Mouse (Mus musculus) hindbrain, embryonic 11.5 days (tissue): ENCODE data around the gene Kank1. TPM values are rescaled to one million over a fixed set of nuclear protein-coding genes. Genes with fewer than 3 reads are reported as not detected.

Source experiments
- ATAC-seq: fragments of 200-750 bp; cut with Nextera tagmentation; 2 replicates; pipeline ENCODE4 v1.8.0; 2017; ENCODE audit warnings: mild to moderate bottlenecking, moderate TSS enrichment, moderate library complexity; ENCODE audit not compliant: low FRiP score
- DNase-seq: peaks from one replicate; pipeline ENCODE4 v3.0.0-alpha.2; 2015; ENCODE audit warnings: low spot score
- H3K27ac ChIP-seq: fragments of 300-500 bp; sonication (generic); 2 replicates; pipeline ENCODE4 v1.5.1; 2014; ENCODE audit warnings: mild to moderate bottlenecking, low read depth, low read length
- H3K27me3 ChIP-seq: fragments of 300-500 bp; sonication (generic); 2 replicates; pipeline ENCODE4 v1.6.1; 2014; ENCODE audit warnings: mild to moderate bottlenecking, low read length, moderate library complexity, mixed read lengths; ENCODE audit not compliant: control insufficient read depth, insufficient read depth
- H3K36me3 ChIP-seq: fragments of 300-500 bp; sonication (generic); 2 replicates; pipeline ENCODE4 v1.6.1; 2014; ENCODE audit warnings: mild to moderate bottlenecking, low read length, moderate library complexity, mixed read lengths; ENCODE audit not compliant: control insufficient read depth, insufficient read depth
- H3K4me1 ChIP-seq: fragments of 300-500 bp; sonication (generic); replicated peaks from 2 replicates; pipeline ENCODE4 v1.6.1; 2014; ENCODE audit warnings: low read length, mixed read lengths; ENCODE audit not compliant: control insufficient read depth, insufficient read depth
- H3K4me2 ChIP-seq: fragments of 300-500 bp; sonication (generic); replicated peaks from 2 replicates; pipeline ENCODE4 v1.6.1; 2014; ENCODE audit warnings: mild to moderate bottlenecking, low read depth, low read length
- H3K4me3 ChIP-seq: fragments of 300-500 bp; sonication (generic); 2 replicates; pipeline ENCODE4 v1.5.1; 2014; ENCODE audit warnings: low read depth, low read length
- H3K9ac ChIP-seq: fragments of 300-500 bp; sonication (generic); 2 replicates; pipeline ENCODE4 v1.6.1; 2014; ENCODE audit warnings: low read depth, low read length
- H3K9me3 ChIP-seq: fragments of 300-500 bp; sonication (generic); 2 replicates; pipeline ENCODE4 v1.6.1; 2016; ENCODE audit warnings: low read length; ENCODE audit not compliant: control insufficient read depth
- WGBS: fragments of 180-500 bp; shearing (Covaris S2); extraction: QIAGEN DNeasy Blood & Tissue Kit; methylation state at CpG from one replicate; pipeline ENCODE4 v1.1.7; 2014; 5-methylcytosine and 5-hydroxymethylcytosine counted together
- polyA plus RNA-seq: library from polyadenylated mRNA; unstranded; fragments of >200 nt; fragmentation: Nextera tagmentation; extraction: Ambion mirVana; gene quantifications from 2 replicates; pipeline ENCODE4 v1.2.1, GENCODE M21; 2014

Gene Kank1
- polyA plus RNA-seq, 1 experiment from 2014 or later, result 12.0 TPM

DNA sequence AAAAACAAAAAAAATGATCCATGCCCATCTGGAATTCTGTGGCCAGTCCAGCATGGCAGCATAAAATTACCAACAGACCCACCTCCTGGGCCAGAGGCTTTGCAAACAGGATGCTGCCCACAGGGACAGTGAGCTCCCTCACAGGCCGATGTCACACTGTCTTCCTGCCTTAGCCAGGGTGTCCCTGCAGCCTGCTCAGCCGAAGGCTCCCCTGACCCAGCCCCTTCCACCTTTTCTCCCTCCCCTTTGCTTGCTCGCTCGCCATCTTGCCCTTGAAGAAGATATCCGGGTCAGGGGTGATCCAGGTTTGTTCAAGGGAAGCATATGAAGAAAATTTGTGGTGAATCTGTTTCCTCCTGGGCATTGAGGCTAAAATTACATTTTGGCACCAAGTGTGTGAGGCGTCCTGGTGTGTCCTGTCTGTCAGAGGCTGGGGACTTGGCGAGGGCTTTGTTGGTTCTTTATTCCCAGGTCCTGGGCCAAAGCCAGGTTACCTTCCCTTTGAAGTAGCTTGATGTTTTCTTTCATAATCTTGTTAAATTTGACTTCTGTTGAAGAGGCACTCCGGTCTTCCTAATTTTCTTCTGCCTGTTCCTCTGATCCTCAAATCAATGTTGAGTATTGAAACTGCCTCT lies 121.8 kb downstream of the Kank1 start:
- WGBS, result 60% methylated on average over 8 of the region's 8 CpGs
- ATAC-seq, result no peak

DNA sequence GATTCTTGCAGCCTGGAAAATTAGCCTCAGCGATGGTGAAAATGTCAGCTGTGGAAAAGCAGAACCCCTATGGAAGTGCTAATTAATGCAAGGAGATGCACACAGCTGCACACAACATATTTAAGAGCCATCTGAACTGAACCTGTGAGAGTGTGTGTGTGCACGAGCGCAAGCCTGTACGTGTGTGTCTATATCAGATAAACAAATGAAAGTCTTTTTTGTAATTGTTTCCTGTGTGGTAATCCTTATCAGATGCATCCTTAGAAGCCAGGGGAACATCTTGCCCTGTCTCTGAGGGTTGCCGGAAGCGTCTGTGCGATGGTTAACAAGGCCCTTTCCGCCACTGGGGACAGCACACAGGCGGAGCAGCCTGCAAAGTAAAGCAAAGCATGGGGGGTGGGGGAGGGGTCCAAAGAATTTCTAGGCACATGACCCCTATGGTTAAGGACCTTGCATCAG lies 123.8 kb downstream of the Kank1 start:
- Histone ChIP-seq H3K4me1 (peaks cover 2% of the 10 kb centered on the region; the same call in 1 of the 2 replicates), H3K9ac (no peak overlapping the region), H3K27ac (no peak overlapping the region), H3K4me2 (no peak overlapping the region), H3K27me3 (no peaks in the 10 kb centered on the region), H3K36me3 (no peaks in the 10 kb centered on the region), H3K4me3 (no peak overlapping the region), H3K9me3 (no peaks in the 10 kb centered on the region)
- DNase-seq (no peak), ATAC-seq (no peak)
- WGBS, result 46% methylated on average over 9 of the region's 9 CpGs

More for the DNA sequence above, 121.8 kb downstream of the Kank1 start:
- Histone ChIP-seq H3K9me3 (no peaks in the 10 kb centered on the region), H3K4me2 (no peak overlapping the region; the same call in 1 of the 2 replicates), H3K9ac (no peak overlapping the region), H3K4me3 (no peak overlapping the region), H3K27me3 (no peaks in the 10 kb centered on the region), H3K27ac (no peak overlapping the region), H3K4me1 (peaks cover 2% of the 10 kb centered on the region; the same call in 1 of the 2 replicates), H3K36me3 (no peaks in the 10 kb centered on the region)
- DNase-seq, result no peak

DNA sequence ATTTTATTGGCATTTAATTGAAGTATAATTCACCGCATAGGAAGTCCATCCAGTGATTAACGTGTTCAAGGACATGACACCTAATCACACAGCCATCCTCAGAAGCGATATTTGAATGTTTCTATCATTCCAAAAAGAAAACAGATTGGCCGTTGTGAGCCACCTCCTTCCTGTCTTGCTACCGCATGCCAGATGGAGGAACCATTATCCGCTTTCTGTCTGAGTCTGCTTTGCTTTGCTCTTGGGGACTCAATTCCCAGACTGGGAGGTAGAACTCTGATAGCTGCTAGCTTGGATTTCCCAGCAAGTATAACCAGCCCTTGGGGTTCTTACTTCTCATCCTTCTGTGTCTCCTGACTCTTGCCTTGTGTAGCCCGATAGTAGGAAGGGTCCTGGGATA lies 125.2 kb downstream of the Kank1 start:
- Histone ChIP-seq H3K9me3 (no peaks in the 10 kb centered on the region), H3K4me2 (no peak overlapping the region), H3K4me1 (peaks cover 2% of the 10 kb centered on the region; the same call in 1 of the 2 replicates), H3K27me3 (no peaks in the 10 kb centered on the region), H3K9ac (no peak overlapping the region), H3K36me3 (no peaks in the 10 kb centered on the region), H3K4me3 (no peak overlapping the region), H3K27ac (no peak overlapping the region)
- ATAC-seq (no peak), DNase-seq (no peak)
- 79% methylated on average over 7 of the region's 7 CpGs for WGBS

DNA sequence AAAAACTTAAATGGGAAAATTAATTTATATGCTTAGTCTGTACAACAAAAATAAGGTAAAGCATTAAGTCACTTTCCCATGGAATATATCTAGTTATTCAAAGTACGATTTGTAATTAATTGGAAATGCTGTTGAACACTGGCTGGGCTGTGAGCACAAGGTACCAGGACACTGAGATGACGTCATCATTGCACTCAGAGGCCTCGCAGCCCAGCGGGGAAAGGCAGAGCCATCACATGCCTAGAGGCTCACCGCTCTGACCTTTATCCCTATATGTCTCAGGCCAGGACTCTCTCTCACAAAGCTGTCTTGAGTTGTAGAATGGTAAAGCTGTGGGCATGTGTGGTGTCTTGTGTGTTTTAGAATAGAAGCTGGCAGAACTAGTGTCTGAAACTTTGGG lies 128.9 kb downstream of the Kank1 start:
- no peaks in the 10 kb centered on the region for H3K36me3 ChIP-seq
- no peak overlapping the region for H3K4me3 ChIP-seq
- H3K27me3 ChIP-seq, result no peaks in the 10 kb centered on the region
- H3K9me3 ChIP-seq, result no peaks in the 10 kb centered on the region
- ATAC-seq, result no peak
- DNase-seq, result no peak
- H3K27ac ChIP-seq, result no peak overlapping the region
- no peak overlapping the region for H3K9ac ChIP-seq
- 83% methylated on average over 5 of the region's 5 CpGs for WGBS
- H3K4me1 ChIP-seq, result no peaks in the 10 kb centered on the region; the same call in 1 of the 2 replicates
- no peak overlapping the region for H3K4me2 ChIP-seq

DNA sequence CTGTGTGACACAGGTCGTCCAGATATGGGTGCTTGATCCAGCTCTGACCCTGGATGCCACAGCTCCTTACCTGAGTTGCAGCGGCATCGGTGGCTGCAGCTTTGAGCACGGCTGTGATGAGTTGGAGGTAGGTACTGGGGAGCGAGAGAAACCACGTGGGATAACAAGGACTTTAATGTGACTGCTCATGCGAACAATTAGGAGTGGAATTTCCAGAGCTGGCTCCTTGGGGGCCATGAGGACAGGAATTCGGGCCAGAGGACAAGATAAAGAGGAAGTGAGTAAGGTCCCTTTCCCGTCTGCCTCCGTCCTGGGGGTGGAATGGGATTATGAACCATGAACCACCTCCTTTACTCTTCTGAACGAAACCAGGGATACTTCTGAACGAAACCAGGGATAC lies 129.8 kb downstream of the Kank1 start:
- DNase-seq (no peak), ATAC-seq (no peak)
- no peaks in the 10 kb centered on the region for H3K9me3 ChIP-seq
- H3K27me3 ChIP-seq, result no peaks in the 10 kb centered on the region
- WGBS, result 65% methylated on average over 12 of the region's 12 CpGs
- H3K9ac ChIP-seq, result no peak overlapping the region
- H3K27ac ChIP-seq, result no peak overlapping the region
- no peak overlapping the region for H3K4me2 ChIP-seq
- H3K36me3 ChIP-seq, result no peaks in the 10 kb centered on the region
- H3K4me1 ChIP-seq, result no peaks in the 10 kb centered on the region
- no peak overlapping the region for H3K4me3 ChIP-seq

DNA sequence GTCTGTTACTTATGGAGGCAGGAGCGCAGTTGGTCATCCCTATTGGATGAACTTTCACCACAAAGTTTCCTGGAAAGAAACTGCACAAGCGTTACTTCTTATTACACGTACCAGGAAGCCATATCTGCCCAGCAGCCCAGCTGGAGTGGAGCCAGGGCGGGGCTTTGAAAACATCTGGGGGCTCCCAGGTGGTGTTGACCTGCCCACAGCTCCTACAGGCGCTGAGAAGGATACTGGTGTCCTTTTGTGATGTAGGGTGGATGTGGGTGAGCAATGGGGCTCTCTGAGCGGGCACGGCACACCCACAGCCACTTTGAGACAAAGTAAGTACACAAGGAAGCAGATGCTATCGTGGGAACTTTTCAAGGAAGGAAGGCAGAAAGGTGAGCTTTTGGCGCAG lies 133.7 kb downstream of the Kank1 start:
- Histone ChIP-seq H3K4me1 (0 out of 2 replicates have a peak, but pooled peaks cover 2% of the 10 kb centered on the region), H3K4me2 (no peak overlapping the region), H3K36me3 (no peaks in the 10 kb centered on the region), H3K9me3 (no peaks in the 10 kb centered on the region), H3K27me3 (no peaks in the 10 kb centered on the region), H3K4me3 (no peak overlapping the region), H3K9ac (no peak overlapping the region), H3K27ac (no peak overlapping the region)
- 96% methylated on average over 9 of the region's 9 CpGs for WGBS
- ATAC-seq (no peak), DNase-seq (no peak)

DNA sequence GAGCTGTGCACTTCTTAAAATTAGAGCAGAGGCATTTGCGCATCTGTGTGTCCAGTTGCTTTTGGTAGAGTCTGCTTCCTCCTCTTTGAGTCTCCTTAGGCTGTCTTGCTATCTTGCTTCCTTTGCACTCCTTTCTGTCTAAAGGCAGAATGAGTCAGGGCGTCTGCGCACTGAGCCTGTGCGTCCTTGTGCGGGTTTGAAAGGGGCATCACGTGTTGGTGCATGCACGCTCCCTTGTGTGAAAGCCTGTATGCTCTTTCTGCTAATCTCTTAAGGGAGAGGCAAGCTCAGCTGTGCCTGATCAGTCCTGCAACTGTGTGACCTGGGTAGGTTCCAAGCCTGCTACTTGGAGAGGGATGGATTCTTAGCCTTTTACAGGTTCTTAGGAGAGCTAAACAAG lies 136.0 kb downstream of the Kank1 start:
- DNase-seq (no peak), ATAC-seq (no peak)
- Histone ChIP-seq H3K4me3 (no peak overlapping the region), H3K27ac (no peak overlapping the region), H3K4me2 (no peak overlapping the region), H3K36me3 (no peaks in the 10 kb centered on the region), H3K9me3 (no peaks in the 10 kb centered on the region), H3K4me1 (0 out of 2 replicates have a peak, but pooled peaks cover 2% of the 10 kb centered on the region), H3K9ac (no peak overlapping the region), H3K27me3 (no peaks in the 10 kb centered on the region)
- WGBS, result 85% methylated on average over 7 of the region's 7 CpGs

DNA sequence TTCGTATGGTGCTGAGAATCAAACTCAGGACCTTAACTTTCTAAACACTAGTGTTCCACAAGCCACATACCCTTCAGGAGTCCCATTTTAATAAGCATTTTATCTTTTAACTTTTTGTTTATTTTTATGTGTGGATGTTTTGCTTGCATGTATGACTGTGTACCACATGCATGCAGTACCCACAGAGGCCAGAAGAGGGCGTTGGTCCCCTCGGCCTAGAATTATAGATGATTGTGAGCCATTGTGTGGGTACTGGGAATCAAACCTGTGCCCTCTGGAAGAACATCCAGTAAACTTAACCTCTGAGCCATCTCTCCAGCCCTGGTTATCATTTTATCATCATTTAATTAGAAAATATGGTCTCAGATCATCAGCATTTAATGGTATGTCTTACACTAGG lies 136.8 kb downstream of the Kank1 start:
- ATAC-seq (no peak), DNase-seq (no peak)
- Histone ChIP-seq H3K27me3 (no peaks in the 10 kb centered on the region), H3K36me3 (no peaks in the 10 kb centered on the region), H3K9ac (no peak overlapping the region), H3K4me1 (0 out of 2 replicates have a peak, but pooled peaks cover 2% of the 10 kb centered on the region), H3K9me3 (no peaks in the 10 kb centered on the region), H3K4me2 (no peak overlapping the region), H3K27ac (no peak overlapping the region), H3K4me3 (no peak overlapping the region)
- 69% methylated on average over 3 of the region's 3 CpGs for WGBS

DNA sequence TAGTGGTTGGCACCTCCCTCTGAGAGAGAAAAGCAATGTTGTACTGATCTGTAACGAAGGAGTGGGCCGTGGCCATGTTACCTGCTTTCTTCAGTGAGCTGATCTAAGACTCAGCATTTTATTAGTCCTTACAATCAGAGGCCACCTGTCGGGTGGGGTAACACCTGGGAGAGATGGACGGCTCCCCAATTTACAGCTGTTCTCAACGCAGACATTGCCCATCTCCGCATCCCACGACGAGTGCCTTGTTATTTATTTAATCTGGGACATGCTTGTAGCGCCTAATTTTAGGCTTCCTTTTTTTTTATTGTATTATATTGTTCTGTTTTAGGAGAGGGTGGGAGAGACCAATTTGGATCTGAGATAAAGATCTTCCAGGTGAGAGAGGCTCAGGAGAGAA lies 137.4 kb downstream of the Kank1 start:
- Histone ChIP-seq H3K4me3 (no peak overlapping the region), H3K4me1 (0 out of 2 replicates have a peak, but pooled peaks cover 2% of the 10 kb centered on the region), H3K9ac (no peak overlapping the region), H3K27ac (no peak overlapping the region), H3K4me2 (no peak overlapping the region), H3K36me3 (no peaks in the 10 kb centered on the region), H3K27me3 (no peaks in the 10 kb centered on the region), H3K9me3 (no peaks in the 10 kb centered on the region)
- DNase-seq, result no peak
- no peak for ATAC-seq
- WGBS, result 80% methylated on average over 9 of the region's 9 CpGs
